Mouse (Mus musculus): ENCODE measurements around the gene Epb42.

- TF ChIP-seq POLR2A (IDR thresholded peaks at IDR 0.05; ENCODE audit: borderline replicate concordance, extremely low read depth, low read depth, low read length) (no peak), CTCF (IDR thresholded peaks at IDR 0.05; ENCODE audit: insufficient read depth, low read length) (no peak)
Observed at GRCm38 (mm10) chr2:120991196-120991595, 45.7 kb downstream of the Epb42 start.
